ENCODE assay signal across 13 mouse cellular contexts in the genomic region with DNA sequence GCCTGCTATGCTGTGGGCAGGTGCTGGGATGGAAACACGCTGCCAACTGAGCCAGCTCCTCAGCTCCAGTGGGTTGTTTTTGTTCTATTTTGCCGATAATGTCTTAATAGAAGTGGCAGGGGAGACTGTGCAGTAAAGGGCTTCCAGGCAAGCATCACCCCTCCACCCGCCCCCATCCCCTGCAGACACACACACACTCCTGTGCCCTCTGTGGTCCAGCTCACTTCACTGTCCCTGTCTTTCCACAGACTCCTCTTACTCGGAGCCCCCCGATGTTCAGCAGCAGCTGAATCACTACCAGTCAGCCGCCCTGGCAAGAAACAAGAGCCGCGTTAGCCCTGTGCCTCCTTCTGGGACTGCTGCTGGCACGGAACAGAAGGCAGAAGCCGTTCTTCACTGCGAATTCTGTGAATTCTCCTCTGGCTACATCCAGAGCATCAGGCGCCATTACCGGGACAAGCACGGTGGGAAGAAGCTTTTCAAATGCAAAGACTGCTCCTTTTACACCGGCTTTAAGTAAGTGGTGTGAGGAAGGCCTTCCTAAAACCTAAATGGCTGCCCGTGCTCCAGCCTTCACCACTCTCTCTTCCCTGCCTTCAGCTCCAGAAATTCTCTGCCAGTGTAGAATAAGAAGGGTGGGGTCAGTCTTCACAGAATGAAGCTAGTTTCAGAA.
DNase-seq lines count a peak whose midpoint lies in the region; ATAC-seq and TF ChIP-seq lines count a peak whose summit lies in the region.
"Had no signal": no experiment of that assay in that cellular context is flagged by ENCODE, and none has a peak within 500 bp of the region (broad histone marks: within the 10 kb centered on the region; RNA-seq: fewer than 3 reads in every experiment).

No protein-coding gene starts in this region.

- peaks cover 99% of the 10 kb centered on the region for H3K36me3 ChIP-seq in midbrain, embryonic 10.5 days
- H3K36me3 ChIP-seq in midbrain, embryonic 11.5 days (ENCODE audit: control insufficient read depth, insufficient read depth, low read length): peaks cover 46% of the 10 kb centered on the region
- peaks cover 73% of the 10 kb centered on the region for H3K36me3 ChIP-seq in hindbrain, embryonic 12.5 days
- peaks cover 29% of the 10 kb centered on the region for H3K36me3 ChIP-seq in midbrain, postnatal 0 days (ENCODE audit: insufficient read depth, low read length)
- H3K36me3 ChIP-seq: liver, embryonic 12.5 days had no signal

- 75% methylated on average over 16 of the region's 16 CpGs for WGBS in midbrain, embryonic 10.5 days
- 76% methylated on average over 16 of the region's 16 CpGs for WGBS in midbrain, embryonic 11.5 days
- 67% methylated on average over 16 of the region's 16 CpGs for WGBS in hindbrain, embryonic 12.5 days
- 46% methylated on average over 16 of the region's 16 CpGs for WGBS in midbrain, postnatal 0 days

- no peak for ATAC-seq in midbrain, embryonic 11.5 days (ENCODE audit: low FRiP score)
- ATAC-seq in hindbrain, embryonic 12.5 days (ENCODE audit: low FRiP score): 0 out of 2 replicates have a peak, but pooled peaks have one; percentile 20
- ATAC-seq in midbrain, postnatal 0 days (ENCODE audit: low FRiP score): no peak; the same call in 1 of the 2 replicates
- ATAC-seq: intestine, embryonic 15.5 days; liver, embryonic 12.5 days had no signal

- peak; percentile 45 to 51 for DNase-seq in cerebellum, postnatal 14 days
- no peak for DNase-seq in cerebellum, adult 8-10 months
- DNase-seq in midbrain, embryonic 10.5 days (ENCODE audit: low spot score): no peak
- DNase-seq in midbrain, embryonic 11.5 days (ENCODE audit: low spot score, missing footprints): no peak
- DNase-seq in midbrain, postnatal 0 days (ENCODE audit: low spot score): peak; percentile 52
- DNase-seq in kidney, adult 8-10 months: no peak
- no peak for DNase-seq in thymus, postnatal 36 days
- DNase-seq: adrenal gland, postnatal 14 days; gastrocnemius, postnatal 25 days had no signal

- H3K4me3 ChIP-seq in midbrain, embryonic 10.5 days: no peak overlapping the region
- no peak overlapping the region for H3K4me3 ChIP-seq in midbrain, embryonic 11.5 days (ENCODE audit: low read depth, low read length)
- H3K4me3 ChIP-seq in hindbrain, embryonic 12.5 days: no peak overlapping the region
- no peak overlapping the region for H3K4me3 ChIP-seq in midbrain, postnatal 0 days (ENCODE audit: low read depth, low read length)
- H3K4me3 ChIP-seq: intestine, embryonic 15.5 days; liver, embryonic 12.5 days had no signal

- H3K27me3 ChIP-seq in midbrain, embryonic 10.5 days (ENCODE audit: low read depth, poor library complexity, severe bottlenecking): no peaks in the 10 kb centered on the region
- H3K27me3 ChIP-seq in midbrain, embryonic 11.5 days (ENCODE audit: control insufficient read depth, insufficient read depth, low read length): no peaks in the 10 kb centered on the region
- H3K27me3 ChIP-seq in hindbrain, embryonic 12.5 days: no peaks in the 10 kb centered on the region
- no peaks in the 10 kb centered on the region for H3K27me3 ChIP-seq in midbrain, postnatal 0 days (ENCODE audit: insufficient read depth, low read length)
- H3K27me3 ChIP-seq: intestine, embryonic 15.5 days; liver, embryonic 12.5 days had no signal

- H3K9ac ChIP-seq in midbrain, embryonic 11.5 days (ENCODE audit: low read length): no peak overlapping the region
- no peak overlapping the region for H3K9ac ChIP-seq in hindbrain, embryonic 12.5 days
- no peak overlapping the region for H3K9ac ChIP-seq in midbrain, postnatal 0 days (replicated peaks; ENCODE audit: low read length, poor library complexity, severe bottlenecking)
- H3K9ac ChIP-seq: intestine, embryonic 15.5 days; liver, embryonic 12.5 days had no signal

- H3K4me2 ChIP-seq in midbrain, embryonic 11.5 days: no peak overlapping the region
- H3K4me2 ChIP-seq in hindbrain, embryonic 12.5 days (replicated peaks): no peak overlapping the region
- H3K4me2 ChIP-seq in midbrain, postnatal 0 days (ENCODE audit: low read depth, low read length, poor library complexity, severe bottlenecking): no peak overlapping the region
- H3K4me2 ChIP-seq: intestine, embryonic 15.5 days; liver, embryonic 12.5 days had no signal

- no peak for TF ChIP-seq CTCF in midbrain, postnatal 0 days (IDR thresholded peaks at IDR 0.05)

- no peaks in the 10 kb centered on the region for H3K4me1 ChIP-seq in midbrain, embryonic 10.5 days
- no peaks in the 10 kb centered on the region for H3K4me1 ChIP-seq in midbrain, embryonic 11.5 days (ENCODE audit: control insufficient read depth, insufficient read depth, low read length)
- H3K4me1 ChIP-seq in hindbrain, embryonic 12.5 days: no peaks in the 10 kb centered on the region
- H3K4me1 ChIP-seq in midbrain, postnatal 0 days (ENCODE audit: insufficient read depth, low read length): no peaks in the 10 kb centered on the region
- H3K4me1 ChIP-seq: intestine, embryonic 15.5 days; liver, embryonic 12.5 days had no signal

- H3K9me3 ChIP-seq in midbrain, embryonic 10.5 days (replicated peaks): no peaks in the 10 kb centered on the region
- H3K9me3 ChIP-seq in midbrain, embryonic 11.5 days (ENCODE audit: control insufficient read depth, low read length): no peaks in the 10 kb centered on the region
- H3K9me3 ChIP-seq in hindbrain, embryonic 12.5 days (replicated peaks): no peaks in the 10 kb centered on the region
- H3K9me3 ChIP-seq in midbrain, postnatal 0 days (ENCODE audit: low read length): no peaks in the 10 kb centered on the region
- H3K9me3 ChIP-seq: intestine, embryonic 15.5 days; liver, embryonic 12.5 days had no signal

- H3K27ac ChIP-seq in midbrain, embryonic 10.5 days (replicated peaks): peak overlapping the region; percentile 39; the same call in 1 of the 2 replicates
- no peak overlapping the region for H3K27ac ChIP-seq in midbrain, embryonic 11.5 days (ENCODE audit: low read depth, low read length)
- H3K27ac ChIP-seq in hindbrain, embryonic 12.5 days: no peak overlapping the region
- peak overlapping the region; percentile 7; the same call in 1 of the 2 replicates for H3K27ac ChIP-seq in midbrain, postnatal 0 days (ENCODE audit: low read depth, low read length)
- H3K27ac ChIP-seq: intestine, embryonic 15.5 days; liver, embryonic 12.5 days; macrophage had no signal

Comparison
In these comparisons a context has a peak if more than half of its experiments do, and no peak if none do; other contexts are left out.
1. DNase-seq: peak in cerebellum, postnatal 14 days (2 of 2) and midbrain, postnatal 0 days (single experiment); none in cerebellum, adult 8-10 months (single experiment), midbrain, embryonic 10.5 days (single experiment), midbrain, embryonic 11.5 days (single experiment), kidney, adult 8-10 months (0 of 2) and thymus, postnatal 36 days (0 of 2).
2. H3K27ac ChIP-seq: peak in midbrain, embryonic 10.5 days (single experiment) and midbrain, postnatal 0 days (single experiment); none in midbrain, embryonic 11.5 days (single experiment) and hindbrain, embryonic 12.5 days (single experiment).